ENCODE assay signal across 12 mouse cellular contexts in the genomic region with DNA sequence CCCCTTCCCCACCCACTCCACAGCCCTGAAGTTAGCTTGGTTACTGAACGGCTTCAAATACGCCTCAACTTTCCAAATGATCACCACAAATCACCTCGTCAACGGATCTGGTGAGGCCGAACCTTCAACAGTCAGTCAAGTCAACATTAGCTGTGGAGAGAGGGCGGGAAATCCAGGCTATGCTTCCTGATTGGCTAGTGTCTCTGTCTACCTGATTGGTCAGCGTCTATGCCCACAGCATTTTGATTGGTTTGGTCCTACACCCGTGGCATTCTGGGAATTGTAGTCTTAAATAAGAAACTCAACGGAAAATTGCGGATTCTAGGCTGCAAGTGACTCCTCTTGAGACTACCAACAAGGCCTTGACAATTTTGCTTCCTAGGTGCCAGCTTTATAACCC. TPM values are rescaled to one million over a fixed set of nuclear protein-coding genes. Genes with fewer than 3 reads are reported as not detected.
DNase-seq lines count a peak whose midpoint lies in the region; ATAC-seq and TF ChIP-seq lines count a peak whose summit lies in the region.
"Had no signal": no experiment of that assay in that cellular context is flagged by ENCODE, and none has a peak within 500 bp of the region (broad histone marks: within the 10 kb centered on the region; RNA-seq: fewer than 3 reads in every experiment).

Gene 4930469K13Rik, minus strand, starts transcription at position 133 of the 400 bp plus-strand sequence.

- no peaks in the 10 kb centered on the region for H3K36me3 ChIP-seq in hindbrain, embryonic 14.5 days (replicated peaks; ENCODE audit: control insufficient read depth, insufficient read depth)
- H3K36me3 ChIP-seq in hindbrain, embryonic 12.5 days, result no peaks in the 10 kb centered on the region
- H3K36me3 ChIP-seq in MEL (ENCODE audit: control insufficient read depth in 1 of 2, insufficient read depth in 2 of 2, low read length in 2 of 2), result no peaks in the 10 kb centered on the region
- H3K36me3 ChIP-seq in hindbrain, postnatal 0 days (ENCODE audit: insufficient read depth, low read length), result no peaks in the 10 kb centered on the region

- peak; percentile 37; the same call in 1 of the 2 replicates for ATAC-seq in hindbrain, embryonic 14.5 days (ENCODE audit: low FRiP score)
- no peak for ATAC-seq in hindbrain, embryonic 12.5 days (ENCODE audit: low FRiP score)
- ATAC-seq in hindbrain, postnatal 0 days, result peak; percentile 76
- no peak for ATAC-seq in erythroblast, adult 5-6 weeks (replicated peaks; ENCODE audit: low FRiP score, poor library complexity, severe bottlenecking)
- ATAC-seq: liver, postnatal 0 days; Patski had no signal

- no peaks in the 10 kb centered on the region for H3K4me1 ChIP-seq in hindbrain, embryonic 14.5 days (replicated peaks; ENCODE audit: control insufficient read depth, insufficient read depth, low read length)
- H3K4me1 ChIP-seq in hindbrain, embryonic 12.5 days, result no peaks in the 10 kb centered on the region
- H3K4me1 ChIP-seq in MEL (ENCODE audit: control insufficient read depth in 1 of 2, insufficient read depth in 2 of 2, low read length in 2 of 2), result no peaks in the 10 kb centered on the region
- H3K4me1 ChIP-seq in hindbrain, postnatal 0 days (ENCODE audit: insufficient read depth, low read length), result no peaks in the 10 kb centered on the region; the same call in 1 of the 2 replicates

- no peak within 1 kb of the TSS for H3K9ac ChIP-seq in hindbrain, embryonic 14.5 days
- no peak within 1 kb of the TSS for H3K9ac ChIP-seq in hindbrain, embryonic 12.5 days
- no peak within 1 kb of the TSS for H3K9ac ChIP-seq in MEL (ENCODE audit: control insufficient read depth, low read depth, low read length, poor library complexity, severe bottlenecking)
- no peak within 1 kb of the TSS for H3K9ac ChIP-seq in hindbrain, postnatal 0 days (replicated peaks; ENCODE audit: low read length)
- H3K9ac ChIP-seq: liver, postnatal 0 days had no signal

- intact Hi-C loops in gastrocnemius, postnatal 14 days (cut with DNase I; ENCODE audit: low total_unique reads), result no loop called here

- no peak for TF ChIP-seq CTCF in MEL (IDR thresholded peaks at IDR 0.05 in 2 of 3, conservative IDR thresholded peaks at IDR 0.05 in 1 of 3; ENCODE audit: control insufficient read depth in 1 of 3, insufficient read depth in 1 of 3, low read depth in 2 of 3, low read length in 3 of 3, poor library complexity in 1 of 3, severe bottlenecking in 1 of 3)
- TF ChIP-seq CTCF in hindbrain, postnatal 0 days (IDR thresholded peaks at IDR 0.05; ENCODE audit: low read depth), result no peak

- H3K4me3 ChIP-seq in hindbrain, embryonic 14.5 days (replicated peaks; ENCODE audit: low read length), result no peak within 1 kb of the TSS
- no peak within 1 kb of the TSS for H3K4me3 ChIP-seq in hindbrain, embryonic 12.5 days
- no peak within 1 kb of the TSS for H3K4me3 ChIP-seq in MEL (ENCODE audit: control insufficient read depth in 1 of 2, insufficient read depth in 1 of 2, low read depth in 2 of 2, low read length in 2 of 2)
- H3K4me3 ChIP-seq in hindbrain, postnatal 0 days (ENCODE audit: low read length), result no peak within 1 kb of the TSS

- DNase-seq in hindbrain, embryonic 14.5 days (ENCODE audit: low spot score), result no peak
- DNase-seq in 416B (ENCODE audit: low read depth), result peak; percentile 73
- DNase-seq in MEL (ENCODE audit: low read depth, low spot score), result peak; percentile 85
- DNase-seq in hindbrain, postnatal 0 days (ENCODE audit: low spot score), result peak; percentile 68
- DNase-seq in ovary, adult 18-20 months (ENCODE audit: low spot score), result no peak
- DNase-seq in gastrocnemius, postnatal 14 days, result no peak
- DNase-seq: cerebellum, adult 11-12 months; heart, postnatal 10 days; liver, postnatal 0 days had no signal

- no peaks in the 10 kb centered on the region for H3K9me3 ChIP-seq in hindbrain, embryonic 14.5 days (ENCODE audit: control insufficient read depth, low read length)
- H3K9me3 ChIP-seq in hindbrain, embryonic 12.5 days (replicated peaks), result no peaks in the 10 kb centered on the region
- no peaks in the 10 kb centered on the region for H3K9me3 ChIP-seq in MEL (replicated peaks; ENCODE audit: insufficient read depth, low read length)
- H3K9me3 ChIP-seq in hindbrain, postnatal 0 days (ENCODE audit: low read length), result no peaks in the 10 kb centered on the region

- no peak within 1 kb of the TSS for H3K27ac ChIP-seq in hindbrain, embryonic 14.5 days
- H3K27ac ChIP-seq in hindbrain, embryonic 12.5 days, result no peak within 1 kb of the TSS
- H3K27ac ChIP-seq in MEL (ENCODE audit: control insufficient read depth, low read depth, low read length), result no peak within 1 kb of the TSS
- no peak within 1 kb of the TSS for H3K27ac ChIP-seq in hindbrain, postnatal 0 days

- H3K79me2 ChIP-seq in MEL (ENCODE audit: control insufficient read depth, insufficient read depth, low read length, poor library complexity), result no peaks in the 10 kb centered on the region

- no peaks in the 10 kb centered on the region for H3K27me3 ChIP-seq in hindbrain, embryonic 14.5 days (ENCODE audit: control insufficient read depth, insufficient read depth, low read length)
- H3K27me3 ChIP-seq in hindbrain, embryonic 12.5 days, result no peaks in the 10 kb centered on the region
- no peaks in the 10 kb centered on the region for H3K27me3 ChIP-seq in MEL (ENCODE audit: control insufficient read depth in 1 of 2, insufficient read depth in 2 of 2, low read length in 2 of 2)
- H3K27me3 ChIP-seq in hindbrain, postnatal 0 days (ENCODE audit: insufficient read depth, low read length), result no peaks in the 10 kb centered on the region

- WGBS in hindbrain, embryonic 14.5 days, result 85% methylated on average over 10 of the region's 10 CpGs
- WGBS in hindbrain, embryonic 12.5 days, result 83% methylated on average over 10 of the region's 10 CpGs
- WGBS in hindbrain, postnatal 0 days, result 87% methylated on average over 10 of the region's 10 CpGs

- H3K4me2 ChIP-seq in hindbrain, embryonic 14.5 days (replicated peaks), result no peak within 1 kb of the TSS
- H3K4me2 ChIP-seq in hindbrain, embryonic 12.5 days (replicated peaks), result no peak within 1 kb of the TSS
- no peak within 1 kb of the TSS for H3K4me2 ChIP-seq in hindbrain, postnatal 0 days (ENCODE audit: low read depth, low read length)

- TF ChIP-seq EP300 in MEL (IDR thresholded peaks at IDR 0.05; ENCODE audit: low read depth in 1 of 2, low read length in 2 of 2), result no peak

- TF ChIP-seq POLR2A in MEL (IDR thresholded peaks at IDR 0.05; ENCODE audit: control insufficient read depth in 1 of 2, insufficient read depth in 1 of 2, low read depth in 1 of 2, low read length in 2 of 2, poor library complexity in 1 of 2), result no peak

- TF ChIP-seq RAD21 in MEL (IDR thresholded peaks at IDR 0.05; ENCODE audit: low read depth, low read length), result no peak

TF ChIP-seq in MEL, 35 proteins besides CTCF, POLR2A, EP300 and RAD21:
- TF ChIP-seq MYB (IDR thresholded peaks at IDR 0.05; ENCODE audit: low read depth, low read length) (no peak), HCFC1 (IDR thresholded peaks at IDR 0.05; ENCODE audit: low read depth, low read length) (peak; percentile 94), CHD2 (IDR thresholded peaks at IDR 0.05; ENCODE audit: low read length) (peak; percentile 69), JUND (IDR thresholded peaks at IDR 0.05; ENCODE audit: low read depth, low read length) (no peak), GABPA (IDR thresholded peaks at IDR 0.05; ENCODE audit: low read depth, low read length) (no peak), USF2 (IDR thresholded peaks at IDR 0.05; ENCODE audit: borderline replicate concordance in 1 of 2, insufficient read depth in 1 of 2, low read depth in 1 of 2, low read length in 2 of 2) (no peak), USF1 (IDR thresholded peaks at IDR 0.05; ENCODE audit: low read depth, low read length) (no peak), RCOR1 (IDR thresholded peaks at IDR 0.05; ENCODE audit: low read depth, low read length) (no peak), MAX (IDR thresholded peaks at IDR 0.05; ENCODE audit: low read length) (peak; percentile 83), KAT2A (conservative IDR thresholded peaks at IDR 0.05; ENCODE audit: low read depth, low read length) (peak; percentile 68), ETS1 (IDR thresholded peaks at IDR 0.05; ENCODE audit: low read depth, low read length) (no peak), MXI1 (IDR thresholded peaks at IDR 0.05; ENCODE audit: low read depth, low read length) (no peak), MAFK (IDR thresholded peaks at IDR 0.05; ENCODE audit: borderline replicate concordance, low read depth, low read length) (no peak), TCF12 (IDR thresholded peaks at IDR 0.05; ENCODE audit: low read depth, low read length) (no peak)

RNA-seq across cellular contexts. Expression of gene 4930469K13Rik, which starts in this region (rescaled TPM):
- polyA plus RNA-seq in hindbrain, embryonic 14.5 days (2014; fragmentation: Nextera tagmentation; extraction: Ambion mirVana), result 10.7 and 16.5 TPM in 2 replicates
- 4.0 and 9.8 TPM in 2 replicates for polyA plus RNA-seq in hindbrain, embryonic 12.5 days (2016; fragmentation: Nextera tagmentation; extraction: Ambion mirVana)
- 0.23 TPM in 1 of 2 replicates, not detected in the other for total RNA-seq in MEL (2012; rRNA removed)
- polyA plus RNA-seq in MEL (2012; ENCODE audit: insufficient read depth in 1 of 2, insufficient read length in 2 of 2, low read depth in 1 of 2, low replicate concordance in 2 of 2, missing spikeins in 1 of 2), result under 1 TPM in 1 of 2 experiments, not detected in 1; 0.29 TPM
- 0.78 TPM in 1 of 2 replicates, not detected in the other for total RNA-seq in hindbrain, postnatal 0 days (2014; rRNA removed)
- 3.6 and 5.2 TPM in 2 replicates for polyA plus RNA-seq in hindbrain, postnatal 0 days (2015; fragmentation: Nextera tagmentation; extraction: Ambion mirVana)
- not detected in 2 replicates for total RNA-seq in erythroblast, adult 5-6 weeks (2015; ENCODE audit: low replicate concordance)
- total RNA-seq in erythroblast, adult 5-6 weeks (2017; ENCODE audit: low replicate concordance), result not detected in 2 replicates
- total RNA-seq in gastrocnemius, postnatal 14 days (2021), result not detected
- total RNA-seq: heart, postnatal 10 days had no signal
- polyA plus RNA-seq: liver, postnatal 0 days; Patski had no signal

Comparison
In these comparisons a context has a peak if more than half of its experiments do, and no peak if none do; other contexts are left out.
1. ATAC-seq: peak in hindbrain, embryonic 14.5 days (single experiment) and hindbrain, postnatal 0 days (single experiment); none in hindbrain, embryonic 12.5 days (single experiment) and erythroblast, adult 5-6 weeks (single experiment).
2. DNase-seq: peak in 416B (single experiment) and hindbrain, postnatal 0 days (single experiment); none in hindbrain, embryonic 14.5 days (single experiment), ovary, adult 18-20 months (single experiment) and gastrocnemius, postnatal 14 days (single experiment).
3. Peak in DNase-seq in MEL; RNA of the gene not detected or under 1 TPM.